Mouse (Mus musculus) mature B cell (primary cell): Measurements from ENCODE around the gene Ncdn.

Experiments used
- in situ Hi-C: fragments of 300-500 bp; cut with MboI; formaldehyde crosslinking; loops from 2 replicates; pipeline ENCODE4 v1.14.3; 2019

Gene Ncdn

GRCm38 (mm10) chr4:126732531-126733380, 20.5 kb downstream of the Ncdn start:
- in situ Hi-C loops: no loop called here

GRCm38 (mm10) chr4:126732111-126732510, 21.1 kb downstream of the Ncdn start:
- in situ Hi-C loops: no loop called here

- in situ Hi-C loops: no loop called here
Measured at GRCm38 (mm10) chr4:126707439-126707826, 45.8 kb downstream of the Ncdn start.

GRCm38 (mm10) chr4:126706630-126707438, 46.4 kb downstream of the Ncdn start:
- in situ Hi-C loops: no loop called here

GRCm38 (mm10) chr4:126696908-126697307, 56.3 kb downstream of the Ncdn start:
- in situ Hi-C loops: no loop called here
